Mouse (Mus musculus) natural killer cell, adult 2 months (primary cell): ENCODE measurements around the gene Cald1.
A peak's percentile ranks its signal among the peaks of the same experiment; 100 is the strongest.

Source experiments
- DNase-seq, 2 experiments: peaks; one replicate each; pipeline ENCODE4 v3.0.0; 2022; ENCODE audit warnings: low spot score in 2 of 2

The Cald1 gene

DNA sequence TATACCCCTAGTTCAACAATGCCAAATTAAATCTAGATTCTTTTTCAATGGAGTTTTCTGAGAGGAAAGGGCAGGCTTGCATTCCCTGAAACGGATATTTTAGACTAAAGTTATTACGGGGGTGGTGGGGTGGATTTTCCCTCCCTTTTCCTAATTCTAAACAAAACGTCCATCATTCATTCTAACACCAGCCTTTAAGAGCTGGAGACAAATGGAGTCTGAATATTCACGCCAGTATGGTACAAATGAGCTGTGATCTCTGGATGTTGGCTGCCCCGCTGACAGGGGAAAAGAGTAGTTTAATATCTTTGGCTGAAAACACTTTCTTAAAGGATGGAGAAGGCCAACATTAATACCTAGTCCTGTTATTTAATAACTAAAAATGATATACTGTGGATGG, 66.4 kb downstream of the Cald1 start:
- no peak for DNase-seq

DNA sequence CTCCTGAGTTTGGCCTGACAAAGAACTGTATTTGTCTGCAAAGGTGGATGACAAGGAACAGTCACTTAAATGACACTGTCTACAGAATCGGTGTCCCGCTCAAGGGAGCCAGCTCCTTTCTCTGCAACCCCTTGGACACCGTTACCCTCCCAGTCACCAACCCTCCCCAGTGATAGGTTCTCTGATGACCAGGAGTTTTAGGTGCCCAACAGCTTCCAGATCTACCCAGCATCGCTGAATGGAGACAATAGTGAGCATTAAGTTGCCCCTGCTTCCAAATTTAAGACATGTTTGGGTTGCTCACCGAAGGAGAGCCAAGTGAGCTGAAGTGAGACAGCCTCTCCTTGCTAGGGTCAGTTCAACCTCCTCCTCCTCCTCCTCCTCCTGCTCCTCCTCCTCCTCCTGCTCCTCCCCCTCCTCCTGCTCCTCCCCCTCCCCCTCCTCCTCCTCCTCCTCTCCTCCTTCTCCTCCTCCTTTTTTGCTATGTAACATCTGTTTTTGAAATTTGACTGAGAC, 70.5 kb downstream of the Cald1 start:
- no peak for DNase-seq

DNA sequence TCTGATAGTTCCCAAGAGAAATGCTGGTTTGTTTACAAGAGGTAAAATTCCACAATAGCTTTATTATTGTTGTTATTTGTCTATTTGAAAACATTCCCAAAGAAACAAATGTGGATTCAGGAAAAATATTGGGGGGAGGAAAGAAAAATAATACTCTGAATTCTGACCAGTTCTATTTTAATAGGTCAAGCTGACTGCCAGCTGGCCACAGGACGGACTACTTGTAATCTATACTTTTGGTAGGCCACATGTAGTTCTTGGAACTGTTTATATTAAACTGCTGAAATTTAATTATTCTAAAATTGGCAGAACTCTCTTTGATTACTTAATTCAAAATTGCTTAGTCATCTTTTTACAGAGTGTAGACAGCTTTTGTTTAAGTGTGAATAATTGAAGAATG, 73.1 kb downstream of the Cald1 start:
- DNase-seq: no peak

DNA sequence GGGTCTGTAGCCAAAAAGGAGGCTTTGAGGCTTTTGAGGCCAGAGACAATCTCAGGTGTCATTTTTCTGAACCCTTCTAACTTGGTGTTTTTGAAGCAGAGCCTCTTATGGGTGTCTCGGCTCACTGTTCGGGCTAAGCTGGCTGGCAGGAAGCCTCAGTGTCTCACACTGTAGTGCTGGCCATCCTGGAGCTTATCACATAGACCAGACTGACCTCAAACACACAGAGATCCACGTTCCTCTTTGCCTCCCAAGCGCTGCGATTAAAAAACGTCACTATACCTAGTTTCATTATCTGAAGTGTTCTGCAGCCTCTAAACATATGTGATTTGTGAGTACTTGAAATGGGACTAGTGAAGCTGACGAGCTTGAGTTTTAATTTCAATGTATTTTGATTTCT, 76.1 kb downstream of the Cald1 start:
- DNase-seq: no peak

DNA sequence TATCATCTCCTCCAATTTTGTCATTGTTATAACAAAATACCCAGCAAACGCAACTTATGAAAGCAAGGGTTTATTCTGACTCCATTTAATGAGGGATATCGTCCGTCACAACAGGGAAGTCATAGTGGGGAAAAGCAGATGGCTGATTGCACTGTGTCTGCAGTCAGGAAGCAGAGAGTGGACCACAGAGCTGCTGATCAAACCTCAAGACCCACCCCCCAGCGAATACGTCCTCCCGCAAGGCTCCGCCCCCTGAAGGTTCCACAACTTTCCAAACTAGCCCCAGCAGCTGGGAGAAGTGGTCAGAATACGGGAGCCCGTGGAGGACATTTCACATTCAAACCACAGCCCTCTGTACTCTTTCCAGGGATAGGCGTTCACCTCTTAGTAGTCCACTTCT, 76.6 kb downstream of the Cald1 start:
- peak in 1 of 2 experiments; percentile 0 for DNase-seq

DNA sequence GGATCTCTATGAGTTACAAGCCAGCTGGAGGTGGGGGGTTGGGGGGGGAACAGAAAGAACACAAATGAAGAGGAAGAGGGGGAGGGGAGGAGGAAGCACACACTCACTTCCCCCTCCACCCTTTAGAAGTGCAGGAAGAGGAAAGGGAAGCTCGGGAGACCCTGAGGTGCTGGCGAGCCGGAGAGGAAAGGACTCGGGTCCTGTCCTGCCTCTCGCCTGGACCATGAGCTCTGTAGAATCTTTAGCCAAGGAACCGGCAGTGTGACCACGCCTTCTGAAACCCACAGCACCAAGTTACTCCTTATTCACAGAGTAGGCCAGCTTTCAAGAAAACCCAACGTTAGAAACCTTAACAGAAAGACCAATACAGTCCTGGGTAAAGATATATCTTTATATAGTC, 83.8 kb downstream of the Cald1 start:
- no peak for DNase-seq

DNA sequence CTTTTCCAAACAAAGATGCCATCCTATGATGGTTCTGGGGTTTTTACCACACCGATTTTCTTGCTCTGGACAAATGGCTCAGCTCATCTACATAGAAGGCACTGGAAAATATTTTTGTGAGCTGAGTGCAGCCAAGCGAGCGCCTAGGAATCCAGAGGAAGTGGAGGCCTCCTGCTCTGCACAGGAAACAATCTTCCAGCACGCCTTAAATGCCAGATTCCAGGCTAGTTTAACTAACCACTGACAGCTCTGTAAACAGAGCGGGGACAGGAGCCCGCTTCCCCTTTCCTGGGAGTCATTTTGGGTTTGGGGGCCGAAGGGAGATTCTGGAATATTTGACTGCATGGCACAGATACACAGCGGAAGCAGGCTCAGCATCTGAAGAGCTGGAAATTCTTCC, 86.6 kb downstream of the Cald1 start:
- no peak for DNase-seq

DNA sequence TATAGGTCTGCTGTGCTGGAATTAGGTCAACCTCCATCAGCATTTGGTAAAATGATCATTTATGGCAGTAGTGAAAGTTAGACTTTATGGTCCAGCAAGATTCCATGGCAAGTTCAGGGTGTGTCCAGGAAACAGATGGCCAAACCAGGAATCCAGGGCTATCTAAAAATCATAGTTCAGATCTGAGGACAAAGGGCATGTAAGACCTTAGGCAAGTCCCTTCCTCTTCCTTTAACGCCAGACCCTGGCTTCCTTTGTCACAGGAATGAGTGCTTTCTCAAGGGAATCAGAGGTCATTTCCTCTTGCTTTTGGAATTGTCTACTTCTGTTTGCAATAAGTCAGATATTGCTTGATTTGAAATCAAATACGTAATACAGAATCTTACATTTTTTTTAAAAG, 90.7 kb downstream of the Cald1 start:
- DNase-seq: no peak

DNA sequence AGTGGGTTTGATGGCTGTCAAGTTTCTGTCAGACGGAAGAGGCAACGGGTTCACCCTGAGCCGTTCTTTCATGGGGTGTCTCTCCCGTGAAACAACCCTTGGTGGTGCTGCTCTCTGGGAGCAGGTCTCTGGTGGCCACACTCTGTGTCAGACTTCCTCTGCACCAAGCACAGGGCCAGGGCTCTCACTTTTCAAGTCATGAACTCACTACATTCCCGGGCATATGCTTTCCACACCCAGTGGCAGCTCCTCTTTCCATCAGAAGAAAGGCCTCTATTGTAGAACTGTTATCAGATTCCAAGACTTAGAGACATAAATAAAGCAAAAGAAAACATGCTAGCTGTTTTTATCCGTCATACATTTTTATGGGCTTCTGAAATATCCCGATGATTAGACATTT, 93.1 kb downstream of the Cald1 start:
- DNase-seq: no peak

DNA sequence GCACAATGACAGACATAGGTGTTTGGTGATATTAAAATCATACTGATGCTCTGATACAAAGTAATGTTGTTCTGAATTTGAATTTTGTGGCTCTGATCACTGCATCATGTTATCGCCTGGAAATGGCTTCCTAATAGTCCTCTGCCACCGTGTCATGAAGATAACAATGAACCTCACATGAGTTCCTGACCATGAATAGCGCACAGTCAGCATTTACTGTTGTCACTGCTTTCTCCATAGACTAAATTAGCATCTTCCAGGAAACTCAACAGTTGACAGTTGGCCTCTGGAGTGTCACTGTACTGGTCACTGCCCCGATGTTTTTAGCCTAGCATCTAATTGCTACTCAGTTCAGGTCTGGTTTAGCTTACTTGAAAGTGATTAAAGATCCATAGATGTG, 95.8 kb downstream of the Cald1 start:
- no peak for DNase-seq

DNA sequence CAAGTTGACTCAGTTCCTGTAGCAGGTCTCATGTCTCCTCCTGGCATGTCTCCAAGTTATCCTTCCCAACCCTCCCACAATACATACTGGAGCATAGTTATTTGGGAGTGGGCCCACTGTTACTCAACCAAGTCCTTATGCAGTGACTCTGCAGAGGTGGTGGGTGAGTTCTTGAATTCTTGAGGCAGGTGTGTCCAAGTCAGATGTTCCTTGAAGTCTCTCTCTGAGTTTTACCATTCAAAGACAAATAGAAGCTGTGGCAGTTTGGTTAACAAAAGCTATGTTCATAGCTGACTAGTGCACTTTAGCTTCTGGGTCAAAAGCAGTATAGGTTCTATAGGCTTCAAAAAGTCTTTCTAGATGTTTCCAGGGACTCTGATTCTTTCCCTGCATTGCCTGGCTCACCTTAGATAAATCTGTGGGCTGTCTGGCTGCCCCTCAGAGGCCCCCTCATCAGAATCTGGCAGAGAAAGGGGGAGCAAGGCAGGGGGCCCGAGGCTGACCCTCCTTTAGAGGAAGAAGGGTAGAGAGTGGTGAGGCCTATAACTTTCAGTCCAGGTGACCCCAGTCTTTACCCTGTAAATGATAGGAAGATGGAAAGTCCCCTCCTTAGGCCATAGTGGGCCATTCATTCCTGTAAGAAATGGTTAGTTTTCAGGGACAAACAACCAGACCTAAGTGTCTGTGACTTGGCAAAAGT, 105.3 kb downstream of the Cald1 start:
- DNase-seq: no peak

DNA sequence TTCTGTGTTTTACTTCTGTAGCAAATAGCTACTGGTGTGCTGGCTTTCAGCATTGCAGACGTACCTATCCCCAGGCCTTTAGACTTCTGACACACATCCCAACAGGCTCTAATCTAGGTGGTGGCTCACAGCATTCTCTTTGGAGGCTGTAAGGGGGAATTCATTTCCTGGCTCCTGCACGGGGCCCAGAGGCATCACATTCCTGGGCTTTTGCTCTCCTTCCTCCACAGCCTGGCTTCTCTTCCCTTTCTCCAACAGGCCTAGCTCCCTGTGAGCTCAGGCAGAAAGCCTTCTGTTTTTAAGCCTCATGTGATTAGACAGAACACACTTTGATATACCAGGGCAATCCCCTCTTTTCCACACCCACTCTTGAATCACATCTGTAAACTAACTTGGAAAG, 109.2 kb downstream of the Cald1 start:
- DNase-seq: no peak

DNA sequence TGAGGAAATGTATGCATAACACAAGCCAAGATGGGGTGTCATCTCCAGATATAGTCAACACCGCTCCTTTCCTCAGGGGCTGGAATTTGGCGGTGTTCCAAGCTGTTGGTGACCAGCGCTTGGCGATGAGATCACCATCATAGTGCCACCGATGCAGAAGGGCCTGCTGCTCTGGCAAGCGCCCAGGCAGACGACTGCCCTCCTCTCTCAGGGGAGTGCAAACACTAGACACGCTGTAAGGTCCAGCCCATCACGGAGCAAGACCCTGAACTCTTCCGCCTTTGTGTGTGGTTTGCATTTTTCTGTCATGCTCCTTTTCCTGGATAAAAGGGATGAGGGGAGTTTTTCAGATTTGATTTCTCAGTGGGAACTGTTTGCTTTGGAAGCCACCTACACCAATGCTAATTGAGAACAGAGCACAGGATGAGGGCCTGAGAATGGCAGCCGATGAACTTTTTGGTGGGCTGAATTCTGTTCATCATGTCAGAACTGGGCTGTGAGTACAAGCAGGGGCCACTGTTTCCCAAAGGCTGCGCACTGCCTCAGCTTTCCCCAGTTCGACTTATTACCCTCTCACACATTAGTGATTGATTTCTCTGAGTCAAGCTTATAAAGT, 110.5 kb downstream of the Cald1 start:
- DNase-seq: no peak

DNA sequence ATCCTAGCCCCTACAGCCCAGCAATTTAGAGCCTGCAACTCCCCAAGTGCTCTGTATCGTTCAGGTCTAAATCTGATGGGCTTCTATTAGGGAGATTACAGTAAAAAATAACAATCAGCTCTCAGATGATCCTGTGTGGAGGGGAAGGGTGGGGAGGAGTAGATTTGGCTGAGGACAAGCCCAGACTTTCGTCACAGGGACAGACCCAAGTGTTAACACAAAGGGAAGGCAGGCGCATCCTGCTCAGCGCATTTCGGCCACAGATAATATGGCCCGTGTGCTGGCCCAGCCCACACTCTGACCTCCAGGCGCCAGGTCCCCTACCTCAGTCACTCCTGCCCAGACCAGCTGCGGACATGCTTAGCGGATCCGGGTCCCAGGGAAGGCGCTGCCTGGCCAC, 111.0 kb downstream of the Cald1 start:
- DNase-seq: no peak

DNA sequence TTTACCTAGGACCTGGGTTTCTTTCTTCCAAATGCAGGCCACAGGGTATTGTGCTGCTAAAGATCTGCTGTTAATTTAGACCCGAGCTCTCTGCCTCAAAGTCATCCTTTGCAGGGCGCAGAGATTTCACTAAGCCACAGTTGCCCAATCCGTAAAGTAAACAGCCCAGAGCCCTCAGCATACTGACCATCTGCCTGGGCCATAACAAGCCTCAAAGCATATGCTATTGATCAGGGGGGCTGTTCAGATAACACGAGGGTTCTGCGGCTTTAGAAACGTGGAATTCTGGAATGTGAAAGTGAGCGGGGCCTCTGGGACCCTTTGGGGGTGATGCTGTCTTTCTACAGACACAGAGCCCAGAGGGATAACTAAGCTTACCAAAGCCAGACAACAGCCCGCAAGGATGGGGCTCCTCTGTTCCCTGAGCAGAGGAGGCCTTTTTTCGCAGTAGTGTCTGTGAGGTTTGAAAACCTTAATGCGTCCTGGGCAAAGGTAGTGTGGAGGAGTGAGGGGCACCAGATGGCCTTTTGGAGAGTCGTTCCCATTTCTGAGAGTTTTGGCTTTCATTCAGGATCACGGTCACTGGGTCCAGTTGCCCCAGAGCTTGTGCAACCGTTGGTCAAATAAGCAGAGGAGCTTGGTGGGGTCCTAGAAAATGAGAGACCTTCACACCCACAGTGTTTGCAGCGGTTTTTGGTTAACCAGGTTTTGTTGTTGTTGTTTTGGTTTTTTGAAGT, 111.8 kb downstream of the Cald1 start:
- DNase-seq: no peak

DNA sequence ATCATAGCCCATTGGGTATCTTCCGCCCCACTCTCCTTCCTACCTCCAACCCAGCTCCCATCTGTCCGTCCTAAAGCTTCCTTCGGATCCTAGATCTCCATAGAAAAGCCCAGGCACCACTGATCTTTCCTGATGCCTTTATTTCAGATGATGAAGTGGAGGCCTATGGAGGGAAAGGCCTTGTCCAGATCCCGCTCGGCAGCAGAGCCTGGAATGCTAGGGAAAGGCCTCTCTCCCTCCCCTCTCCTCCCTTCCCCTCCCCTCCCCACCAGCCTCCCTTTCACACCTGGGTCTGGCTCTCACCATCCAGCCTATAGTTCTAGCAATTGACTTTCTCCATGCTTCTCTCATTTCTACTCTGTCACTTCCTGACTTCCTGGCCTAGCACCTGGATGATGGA, 112.5 kb downstream of the Cald1 start:
- no peak for DNase-seq

DNA sequence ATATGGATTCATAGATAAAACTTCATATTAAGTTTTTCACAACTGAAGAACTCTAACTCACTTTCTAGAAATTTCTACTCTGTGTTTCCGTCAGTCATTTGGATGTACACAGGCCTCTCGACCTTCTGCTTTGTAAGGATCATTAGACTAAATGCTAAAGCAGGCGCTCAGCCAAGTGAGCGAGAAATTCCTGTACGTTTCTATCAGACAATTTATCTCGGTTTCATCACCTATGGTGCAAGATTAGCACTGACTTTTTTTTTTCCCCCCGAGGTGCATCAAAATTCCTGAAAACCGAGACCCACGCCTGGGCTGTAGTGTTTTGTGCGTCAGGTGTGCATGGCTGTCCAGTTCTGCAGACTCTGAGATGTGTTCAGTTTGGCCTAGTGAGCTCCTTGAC, 113.3 kb downstream of the Cald1 start:
- no peak for DNase-seq

DNA sequence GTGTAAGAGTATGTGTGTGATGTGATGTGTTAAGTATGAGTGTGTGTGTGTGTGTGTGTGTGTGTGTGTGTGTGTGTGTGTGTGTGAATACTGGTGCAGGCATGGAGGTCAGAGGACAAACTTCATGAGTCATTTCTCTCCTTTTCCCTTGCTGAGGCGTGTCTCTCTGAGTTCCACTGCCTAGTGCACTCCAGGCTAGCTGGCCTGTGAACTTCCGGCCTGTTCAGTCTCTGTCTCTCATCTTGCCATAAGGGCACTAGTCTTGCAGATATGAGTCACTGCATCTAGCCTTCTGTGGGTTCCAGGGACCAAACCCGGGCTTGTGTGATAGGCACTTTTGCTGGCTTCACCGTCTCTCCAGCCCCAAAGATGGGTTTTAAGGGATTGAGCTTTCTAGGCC, 114.9 kb downstream of the Cald1 start:
- DNase-seq: no peak

DNA sequence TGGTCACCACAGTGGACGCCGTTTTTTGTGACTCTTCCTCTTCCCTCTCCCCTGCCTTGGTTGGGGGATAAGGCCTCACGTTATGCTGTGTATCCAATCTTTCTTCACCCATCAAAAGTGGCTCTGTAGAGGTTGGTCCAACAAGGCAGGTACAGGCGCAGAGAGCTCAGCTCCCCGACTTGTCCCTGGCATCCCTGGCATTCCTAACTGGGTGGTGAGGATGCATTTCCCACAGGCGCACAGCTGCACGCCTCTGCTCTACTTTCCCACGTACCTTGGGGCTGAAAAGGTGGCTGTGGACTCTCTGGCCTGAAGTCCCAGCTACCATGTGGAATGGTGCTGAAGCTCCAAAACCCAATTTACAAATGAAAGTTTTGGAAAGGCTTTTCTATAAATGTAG, 115.5 kb downstream of the Cald1 start:
- DNase-seq: no peak

DNA sequence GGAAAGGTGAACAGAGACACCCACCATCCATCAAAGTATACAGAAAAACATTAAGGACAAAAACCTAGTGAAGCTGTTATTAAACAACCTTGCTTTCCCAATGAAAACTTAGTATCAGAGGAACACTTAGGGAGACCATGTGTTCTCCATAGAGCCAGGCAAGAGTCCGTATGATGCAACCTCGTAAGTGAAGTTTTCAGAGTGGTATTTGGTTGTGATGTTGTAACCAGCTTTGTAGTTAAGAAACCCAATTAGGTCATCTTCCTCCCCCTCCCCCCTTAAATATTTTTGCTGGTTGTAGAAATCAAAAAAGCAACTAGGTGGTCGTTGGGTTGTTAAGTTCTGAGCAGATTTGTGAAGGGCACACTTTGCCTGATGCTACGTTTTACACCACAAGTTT, 116.3 kb downstream of the Cald1 start:
- DNase-seq: no peak

DNA sequence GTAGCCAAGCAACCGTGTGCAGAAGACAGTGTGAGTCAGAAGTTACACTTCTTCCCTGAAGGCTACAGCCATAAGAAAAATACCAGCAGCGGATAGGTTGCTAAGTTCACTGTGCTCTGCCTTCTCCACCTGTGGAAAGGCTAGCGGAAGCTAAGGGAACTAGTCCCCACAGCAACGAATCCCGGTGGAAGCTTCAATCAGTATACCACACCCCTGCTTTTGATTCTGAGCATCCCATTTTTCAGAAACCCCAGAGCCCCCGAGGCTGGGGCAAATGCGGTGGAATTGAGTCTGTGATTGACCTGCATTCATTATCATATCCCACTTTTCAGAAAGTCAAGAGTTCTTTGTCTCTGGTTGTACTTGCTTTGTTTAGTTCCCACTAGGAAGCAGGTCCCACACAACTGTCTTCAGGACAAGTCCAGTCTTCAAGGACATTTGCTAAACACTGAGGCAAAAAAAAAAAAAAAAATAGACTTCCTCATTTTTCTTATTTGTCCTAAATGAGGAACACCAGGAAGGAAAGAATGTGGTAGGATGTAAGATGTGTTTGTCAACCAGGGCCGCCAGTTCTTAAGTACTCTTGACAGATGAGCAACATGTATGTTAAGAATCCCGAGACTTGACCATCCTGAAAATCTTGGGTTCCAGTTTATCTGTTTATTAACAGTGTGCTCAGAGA, 118.0 kb downstream of the Cald1 start:
- DNase-seq: no peak

DNA sequence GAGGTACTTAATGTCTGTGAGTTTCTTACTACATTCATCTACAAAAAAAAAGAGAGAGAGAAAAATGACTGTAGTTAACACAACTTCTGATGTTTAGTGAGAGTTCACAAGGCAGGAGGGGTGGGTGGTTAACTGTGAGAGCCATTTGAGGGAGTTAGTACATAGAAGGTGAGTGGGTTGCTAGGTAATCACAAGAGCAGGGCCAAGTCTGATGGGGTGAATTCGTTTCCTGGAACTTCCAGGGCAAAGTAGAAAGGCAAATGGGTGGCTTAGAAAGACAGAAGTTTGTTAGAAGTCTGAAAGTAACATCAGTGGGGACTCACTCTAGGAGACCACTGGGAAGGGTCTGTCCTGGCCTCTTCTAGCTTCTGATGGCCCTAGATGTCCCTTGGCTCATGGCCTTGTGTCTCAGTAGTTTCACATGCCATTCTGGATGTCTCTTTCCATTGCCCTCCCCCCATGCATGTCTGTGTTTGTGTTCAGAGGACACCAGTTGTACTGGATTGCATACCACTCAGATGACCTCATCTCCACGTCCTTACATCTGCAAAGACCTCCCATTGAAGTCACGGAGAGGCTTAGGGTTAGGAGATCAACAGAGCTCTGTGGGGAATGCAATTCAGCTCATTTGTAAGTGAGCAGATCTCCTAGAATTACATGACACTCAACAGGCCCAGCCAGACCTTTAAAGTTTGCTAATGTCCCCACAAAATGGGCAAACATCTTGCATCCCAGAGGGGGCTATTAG, 118.8 kb downstream of the Cald1 start:
- DNase-seq: no peak
